Mouse (Mus musculus) urinary bladder, postnatal 36 days (tissue): ENCODE data around the gene Rnaset2b.
"Not testable (repeated sequence)": the region's sequence is repeated elsewhere in the genome, so short reads cannot be mapped to it uniquely, and the experiment has no call there.

ENCODE experiments used
- DNase-seq, 2 experiments: peaks; one replicate each; pipeline ENCODE4 v3.0.0; 2022; ENCODE audit warnings: low spot score in 2 of 2, mixed read lengths in 1 of 2

The Rnaset2b gene

GRCm38 (mm10) chr17:6970334-6970733, at the start of gene Rnaset2b:
TSS of gene Rnaset2b (plus strand) at chr17:6970634.
- not testable (repeated sequence) for DNase-seq

- DNase-seq, result not testable (repeated sequence)
Measured at GRCm38 (mm10) chr17:6931625-6932024, 38.8 kb upstream of the Rnaset2b start.

GRCm38 (mm10) chr17:6942560-6942959, 27.9 kb upstream of the Rnaset2b start:
- not testable (repeated sequence) for DNase-seq

- not testable (repeated sequence) for DNase-seq
Measured at GRCm38 (mm10) chr17:6947637-6947983, 22.8 kb upstream of the Rnaset2b start.

- DNase-seq, result peak; percentile 85 to 87
Measured at GRCm38 (mm10) chr17:6947984-6948768, 22.3 kb upstream of the Rnaset2b start, which contains the start of gene Rsph3b. TSS of gene Rsph3b (minus strand) at chr17:6948682.

- not testable (repeated sequence) for DNase-seq
Measured at GRCm38 (mm10) chr17:6948769-6949228, 21.6 kb upstream of the Rnaset2b start.

- not testable (repeated sequence) for DNase-seq
Measured at GRCm38 (mm10) chr17:6958881-6959280, 11.6 kb upstream of the Rnaset2b start.

GRCm38 (mm10) chr17:6959543-6960259, 10.7 kb upstream of the Rnaset2b start:
- DNase-seq, result not testable (repeated sequence)

GRCm38 (mm10) chr17:6960349-6960748, 10.1 kb upstream of the Rnaset2b start:
- DNase-seq, result not testable (repeated sequence)

GRCm38 (mm10) chr17:6960776-6961175, 9.7 kb upstream of the Rnaset2b start, which contains the start of gene Tagap1:
TSS of gene Tagap1 (minus strand) at chr17:6961156.
- DNase-seq, result peak; percentile 31 to 44

- not testable (repeated sequence) for DNase-seq
Measured at GRCm38 (mm10) chr17:6961181-6962000, 9.0 kb upstream of the Rnaset2b start.

- not testable (repeated sequence) for DNase-seq
Measured at GRCm38 (mm10) chr17:6962339-6962738, 8.1 kb upstream of the Rnaset2b start.

GRCm38 (mm10) chr17:6962936-6963335, 7.5 kb upstream of the Rnaset2b start:
- DNase-seq, result not testable (repeated sequence)

- not testable (repeated sequence) for DNase-seq
Measured at GRCm38 (mm10) chr17:6965364-6965763, 5.1 kb upstream of the Rnaset2b start.

GRCm38 (mm10) chr17:6967673-6968072, 2.8 kb upstream of the Rnaset2b start:
- DNase-seq, result not testable (repeated sequence)

GRCm38 (mm10) chr17:6971238-6971637, 804 bp downstream of the Rnaset2b start:
- DNase-seq, result not testable (repeated sequence)

GRCm38 (mm10) chr17:6972836-6973396, 2.5 kb downstream of the Rnaset2b start:
- DNase-seq, result not testable (repeated sequence)

GRCm38 (mm10) chr17:6974985-6975384, 4.6 kb downstream of the Rnaset2b start:
- not testable (repeated sequence) for DNase-seq

GRCm38 (mm10) chr17:6978287-6979248, 8.1 kb downstream of the Rnaset2b start, which contains the start of gene Gm49721:
TSS of gene Gm49721 (plus strand) at chr17:6978904.
- peak; percentile 62 to 67 for DNase-seq

- DNase-seq, result not testable (repeated sequence)
Measured at GRCm38 (mm10) chr17:6979380-6979779, 8.9 kb downstream of the Rnaset2b start.
